In the genomic region with DNA sequence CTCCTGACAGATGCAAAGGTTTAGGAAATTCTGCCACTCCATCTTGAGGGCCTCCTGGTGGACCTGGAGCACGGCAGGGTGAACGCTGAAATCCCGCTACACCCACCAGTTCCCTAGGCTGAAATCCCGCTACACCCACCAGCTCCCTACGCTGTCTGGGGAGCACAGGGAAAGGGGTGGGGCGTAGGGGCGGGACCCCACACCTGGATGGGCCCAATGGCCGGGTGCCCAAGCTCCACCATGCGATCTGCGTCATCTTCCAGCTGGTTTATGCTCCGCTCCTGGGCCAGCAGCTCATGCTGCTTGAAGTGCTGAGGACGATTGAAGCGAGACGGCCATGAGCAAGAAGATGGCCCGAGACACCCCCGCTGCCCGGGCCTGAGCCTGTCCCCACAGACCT, we compare ENCODE assay signal across 1 mouse cellular context.
TF ChIP-seq lines count a peak whose summit lies in the region.

No protein-coding gene starts in this region.

TF ChIP-seq in ES-E14, 5 proteins besides CTCF, POLR2A, EP300 and RAD21 (continued from another document):
- TF ChIP-seq ZC3H11A (IDR thresholded peaks at IDR 0.05; ENCODE audit: borderline replicate concordance, low read depth, low read length): no peak
